Mouse (Mus musculus) T-cell, adult 2 months (primary cell): ENCODE measurements around the gene Cntn2.

ENCODE experiments used
- DNase-seq: peaks from one replicate; pipeline ENCODE4 v3.0.0; 2022; ENCODE audit warnings: low spot score

Cntn2 gene

GRCm38 (mm10) chr1:132557901-132558631 is 15.0 kb upstream of the Cntn2 start:
- no peak for DNase-seq

DNA sequence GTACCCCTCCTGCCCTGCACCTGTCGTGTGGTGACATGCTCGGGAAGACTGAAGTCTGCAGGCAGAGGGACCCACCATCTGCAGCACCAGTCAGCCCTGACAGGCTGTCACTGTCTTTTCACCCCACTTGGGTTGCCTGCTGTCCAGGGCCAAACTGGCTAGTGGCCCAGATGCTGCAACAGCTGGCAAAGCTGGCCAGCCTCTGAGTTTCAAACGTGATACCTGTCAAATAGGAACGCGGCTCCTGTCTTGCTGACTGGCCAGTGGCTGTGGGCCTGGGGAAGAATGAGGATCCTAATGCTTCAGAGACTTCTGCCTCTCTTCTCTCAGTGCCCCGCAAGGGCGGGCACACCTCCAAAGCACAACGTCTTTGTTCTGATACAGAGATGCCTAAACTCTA is 733 bp upstream of the Cntn2 start:
- no peak for DNase-seq

DNA sequence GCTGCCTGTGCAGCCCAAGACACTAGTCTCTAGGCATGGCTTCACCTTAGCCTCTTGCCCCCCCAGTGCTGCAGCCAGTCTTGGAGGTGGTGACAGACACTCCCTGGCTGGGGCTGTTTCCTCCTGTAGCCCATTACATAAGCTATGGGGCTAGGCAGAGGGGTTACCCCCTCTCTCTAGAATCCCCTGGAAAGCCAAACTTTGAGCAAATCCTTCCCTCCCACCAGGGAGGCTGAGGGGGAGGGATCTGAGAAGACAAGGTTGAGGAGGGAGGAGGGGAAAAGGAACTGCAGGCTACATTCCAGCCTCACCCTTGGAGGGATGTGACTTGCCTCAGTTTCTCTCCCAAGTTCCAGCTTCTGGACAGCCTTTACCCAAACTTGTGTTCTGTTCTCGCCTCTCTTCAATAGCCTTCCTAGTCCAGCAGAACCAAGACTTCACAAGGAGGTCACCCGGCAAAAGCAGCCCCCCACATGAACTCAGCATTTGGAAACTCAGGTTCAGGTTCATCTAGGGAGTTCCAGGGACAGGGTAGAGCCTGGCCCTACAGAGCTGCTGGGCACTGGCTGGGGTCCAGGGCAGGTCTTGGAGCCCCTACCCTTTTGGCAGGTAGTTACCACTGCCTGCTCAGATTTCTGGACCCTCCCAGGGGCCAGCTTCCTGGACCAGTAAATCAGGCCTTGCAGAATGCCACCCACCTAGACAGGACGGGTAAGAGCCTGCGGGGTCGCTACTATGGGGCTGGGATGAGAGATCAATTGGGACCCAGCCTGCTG is 1.0 kb downstream of the Cntn2 start:
- DNase-seq = no peak

DNA sequence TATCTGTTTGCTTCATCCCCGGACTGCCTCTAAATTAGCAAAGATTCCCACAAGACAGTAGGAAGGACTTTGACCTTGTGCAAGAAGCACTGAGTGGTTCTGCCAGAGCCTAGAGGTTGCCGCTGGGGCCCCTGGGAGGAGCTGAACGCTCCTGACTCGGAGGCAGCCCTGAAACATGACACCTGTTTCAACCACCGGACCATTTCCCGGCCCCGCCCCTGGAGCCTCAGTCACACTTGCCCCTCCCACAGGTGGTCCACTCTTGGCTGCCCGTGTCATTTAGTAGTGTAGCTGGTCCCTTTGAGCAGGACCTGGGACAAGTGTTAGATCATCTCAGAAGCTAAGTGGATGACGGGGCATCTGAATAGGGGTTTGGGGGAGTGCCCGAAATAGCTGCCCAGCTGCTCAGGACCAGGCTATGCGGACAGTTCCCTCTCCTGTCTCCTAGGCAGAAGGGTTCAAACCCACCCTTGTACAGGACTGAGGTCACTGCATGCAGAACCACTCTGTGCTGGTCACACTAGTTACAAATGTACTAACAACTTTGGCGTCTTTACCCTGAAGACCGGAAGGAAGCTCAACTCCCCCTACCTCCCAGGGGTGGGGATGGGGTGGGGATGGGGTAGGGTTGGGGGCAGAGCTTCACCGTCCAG is 1.8 kb downstream of the Cntn2 start:
- DNase-seq = no peak

DNA sequence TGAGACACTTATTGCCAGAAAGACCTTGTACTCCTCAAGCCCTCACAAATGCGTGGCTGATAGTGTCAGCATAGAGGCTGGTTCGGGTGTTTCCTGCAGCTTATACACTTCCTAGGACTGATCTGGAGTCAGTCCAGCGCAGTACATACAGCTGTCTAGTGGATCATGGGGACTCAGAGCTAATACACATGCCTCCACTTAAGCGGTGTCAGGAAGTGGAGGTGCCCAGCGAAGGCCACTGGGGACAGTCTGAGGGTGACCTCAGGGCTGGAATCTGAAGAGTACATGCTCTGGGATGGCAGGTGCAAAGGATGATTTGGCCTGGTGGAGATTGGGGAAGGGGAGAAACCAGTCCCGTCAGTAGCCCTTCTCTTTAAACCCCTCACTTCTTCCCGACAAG is 2.4 kb downstream of the Cntn2 start:
- DNase-seq = no peak

DNA sequence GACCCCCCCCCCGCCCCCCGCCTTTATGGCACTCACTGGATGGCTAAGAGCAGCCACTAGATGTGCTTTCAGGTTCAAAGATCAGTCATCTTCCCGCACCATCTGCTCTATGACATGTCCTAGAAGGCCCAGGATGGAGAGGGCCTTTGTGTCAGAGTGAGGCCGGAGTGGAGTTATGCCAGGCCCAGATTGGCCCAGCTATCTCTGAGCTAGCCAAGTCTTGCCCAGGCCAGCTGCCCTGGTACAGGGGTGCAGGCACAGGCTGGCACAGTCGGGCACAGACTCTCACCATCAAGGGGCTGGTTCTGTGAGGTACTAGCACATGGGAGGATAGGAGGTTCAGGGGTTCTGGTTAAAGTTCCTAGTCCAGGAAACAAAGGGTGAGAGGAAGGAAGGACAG is 5.3 kb downstream of the Cntn2 start:
- no peak for DNase-seq

DNA sequence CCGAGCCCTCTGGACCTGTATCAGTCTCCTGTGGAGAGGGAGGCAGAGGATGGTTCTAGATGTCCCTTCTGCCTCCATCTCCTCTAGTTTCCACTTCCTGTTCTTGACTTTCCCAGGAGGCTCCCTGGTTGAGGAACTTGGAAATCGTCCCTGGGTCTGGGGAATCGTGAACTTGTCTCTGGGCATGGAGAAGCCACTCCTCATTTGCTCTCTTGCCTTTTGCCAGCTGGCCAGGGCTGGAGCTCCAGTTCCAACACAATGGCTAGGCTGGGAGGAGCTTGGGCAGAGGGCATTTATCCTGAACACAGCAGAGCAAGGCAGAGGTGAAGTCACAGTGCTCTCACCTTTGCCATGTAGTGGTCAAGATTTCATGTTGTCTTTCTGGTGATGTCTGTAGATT is 6.6 kb downstream of the Cntn2 start:
- DNase-seq = no peak

DNA sequence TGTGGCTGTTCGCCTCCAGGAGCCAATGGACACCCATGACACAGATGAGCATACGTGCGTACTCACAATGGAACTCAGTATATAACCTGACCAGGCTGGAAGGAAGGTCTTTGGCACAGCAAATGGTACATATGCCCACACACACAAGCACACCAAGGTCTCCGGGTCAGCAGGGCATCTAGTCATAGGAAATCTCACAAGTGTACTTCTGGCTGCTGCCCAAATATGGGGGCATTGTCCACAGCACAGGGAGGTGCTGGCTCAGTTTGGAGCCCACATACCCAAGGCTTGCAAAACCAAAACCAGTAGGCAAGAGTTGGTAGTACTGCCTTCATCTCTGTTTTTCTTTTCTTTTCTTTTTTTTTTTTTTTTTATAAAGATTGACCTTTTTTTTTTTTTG is 7.5 kb downstream of the Cntn2 start:
- DNase-seq = no peak

- no peak for DNase-seq
Measured at GRCm38 (mm10) chr1:132533840-132534239, 9.2 kb downstream of the Cntn2 start.

DNA sequence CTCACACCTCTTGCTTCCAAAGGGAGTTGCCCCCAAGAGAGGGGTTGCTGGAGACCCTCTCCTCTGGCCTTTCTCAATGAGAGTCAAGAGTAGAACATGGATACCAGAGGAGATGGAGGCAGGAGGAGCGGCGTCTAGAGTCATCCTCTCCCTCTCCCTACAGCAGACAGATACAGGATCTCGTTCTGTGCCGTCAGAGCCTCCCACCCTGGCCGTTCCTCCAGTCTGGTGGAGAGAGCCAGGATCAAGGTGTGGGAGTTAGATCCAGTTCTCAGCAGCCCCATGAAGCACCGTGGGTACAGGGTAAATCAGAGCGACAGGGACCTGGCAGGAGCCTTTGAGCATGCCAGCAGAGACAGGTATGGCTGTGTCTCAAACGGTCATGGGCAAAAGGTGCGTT is 10.5 kb downstream of the Cntn2 start:
- no peak for DNase-seq

DNA sequence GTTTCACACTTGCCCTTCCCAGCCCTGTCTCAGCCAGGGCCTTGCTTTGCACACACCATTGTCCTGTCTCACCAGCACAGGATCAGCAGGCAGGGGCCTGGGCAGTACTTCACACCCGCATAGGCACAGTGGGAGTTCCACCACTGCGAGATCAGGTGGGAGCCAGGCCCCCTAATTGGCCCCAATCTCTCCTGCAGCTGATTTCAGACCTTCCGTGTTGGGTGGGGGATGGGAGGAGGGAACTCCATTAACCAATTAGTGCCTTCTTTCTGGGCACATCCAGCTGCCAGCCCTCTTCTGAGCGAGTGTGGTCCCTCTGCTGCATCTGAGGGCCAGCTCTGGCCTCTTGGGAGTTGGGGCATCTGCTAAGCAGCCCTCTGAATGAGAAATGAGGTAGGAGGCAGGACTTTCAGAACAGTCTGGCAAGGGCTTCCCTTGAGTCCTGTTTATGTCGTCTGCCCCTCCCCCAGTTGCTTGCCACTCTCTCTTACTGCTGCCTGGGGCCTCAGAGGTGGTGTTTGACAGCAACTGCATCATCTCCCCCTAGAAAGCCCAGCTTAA is 12.3 kb downstream of the Cntn2 start:
- DNase-seq = no peak

- no peak for DNase-seq
Measured at GRCm38 (mm10) chr1:132528647-132529334, 14.3 kb downstream of the Cntn2 start.

DNA sequence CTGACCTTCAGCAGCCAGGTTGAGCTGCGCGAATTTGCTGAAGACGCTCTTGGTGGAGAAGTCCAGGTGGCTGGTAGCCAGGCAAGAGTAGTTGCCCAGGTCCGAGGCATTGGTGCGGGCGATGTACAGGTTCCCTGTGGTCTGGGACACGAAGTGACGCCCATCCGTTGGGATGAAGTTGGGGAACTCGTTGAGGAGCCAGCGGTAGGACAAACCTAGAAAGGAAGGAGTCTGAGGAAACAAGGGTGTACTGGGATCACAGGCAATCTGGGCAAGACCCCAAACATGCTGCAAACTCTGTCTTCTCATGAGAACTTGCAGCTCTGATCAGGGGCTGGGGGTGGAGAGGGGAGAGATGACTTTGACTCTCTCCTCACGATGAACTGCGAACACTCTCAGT is 15.0 kb downstream of the Cntn2 start:
- no peak for DNase-seq

DNA sequence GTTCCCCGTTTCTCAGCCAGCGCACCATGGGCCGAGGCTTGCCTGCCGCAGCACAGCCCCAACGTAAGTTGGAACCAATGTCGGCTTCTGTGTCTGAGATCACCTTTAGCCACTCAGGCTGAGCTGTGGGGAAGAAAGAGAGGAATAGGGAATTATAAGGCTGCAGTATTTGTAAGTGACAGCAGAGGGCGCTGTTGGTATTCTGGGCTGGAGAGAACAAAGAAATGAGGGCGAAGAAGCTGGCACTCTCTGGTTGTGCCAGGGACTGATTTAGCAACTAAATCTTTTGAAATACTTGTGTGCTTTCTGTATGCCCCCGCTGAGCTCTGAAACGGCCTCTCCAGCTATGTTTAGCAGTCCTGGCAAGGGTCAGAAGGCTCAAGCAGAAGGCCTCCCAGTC is 17.2 kb downstream of the Cntn2 start:
- DNase-seq = no peak

DNA sequence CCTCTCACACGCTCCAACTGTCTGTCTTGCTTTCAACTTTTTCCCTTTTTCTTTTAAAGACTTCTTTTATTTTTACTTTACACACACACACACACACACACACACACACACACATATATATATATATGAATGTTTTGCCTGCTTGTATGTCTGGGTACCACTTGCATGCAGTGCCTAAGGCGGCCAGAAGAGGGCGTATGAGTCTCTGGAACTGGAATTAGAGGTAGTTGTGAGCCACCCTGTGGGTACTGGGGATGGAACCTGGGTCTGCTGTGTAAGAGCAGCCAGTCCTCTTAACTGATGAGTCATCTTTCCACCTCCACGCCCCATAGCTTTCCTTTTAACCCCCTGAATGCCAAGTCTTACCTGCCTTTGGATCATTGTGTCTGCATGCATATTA is 19.1 kb downstream of the Cntn2 start:
- DNase-seq = peak; percentile 26

DNA sequence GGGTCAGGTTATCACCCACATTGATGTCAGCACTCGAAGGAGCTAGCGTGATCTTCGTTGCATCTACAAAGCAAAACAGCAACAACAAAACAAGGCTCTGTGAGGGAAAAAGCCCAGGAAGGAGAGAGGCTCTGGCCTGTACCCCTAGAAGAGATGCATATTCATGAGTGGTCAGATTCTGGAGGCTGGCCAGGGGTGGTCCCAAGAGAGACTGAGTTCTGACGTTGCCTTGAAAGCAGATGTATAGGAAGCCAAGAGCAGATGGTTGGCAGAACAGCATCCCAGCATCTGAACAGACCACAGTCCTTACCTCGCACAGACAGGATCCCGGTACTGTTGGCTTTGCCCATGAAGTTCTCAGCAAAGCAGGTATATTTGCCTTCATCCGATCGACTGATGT is 20.0 kb downstream of the Cntn2 start:
- DNase-seq = no peak

DNA sequence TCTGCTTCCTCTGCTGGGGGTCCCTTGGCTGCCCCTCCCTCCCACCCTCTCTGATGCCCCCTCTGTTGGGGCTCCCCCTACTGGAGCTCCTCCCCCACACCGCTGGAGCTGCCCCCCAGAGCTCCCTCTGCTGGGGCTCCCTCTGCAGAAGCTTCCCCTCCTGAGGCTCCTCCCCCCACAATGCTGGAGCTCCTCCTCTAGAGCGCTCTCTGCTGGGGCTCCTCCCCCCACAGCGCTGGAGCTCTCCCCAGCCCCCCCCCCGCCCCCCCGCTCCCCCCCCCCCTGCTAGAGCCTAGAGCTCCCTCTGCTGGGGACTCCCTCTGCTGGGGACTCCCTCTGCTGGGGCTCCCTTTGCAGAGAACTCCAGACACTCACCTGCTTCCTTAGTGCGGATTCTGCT is 22.3 kb downstream of the Cntn2 start:
- peak; percentile 34 for DNase-seq

GRCm38 (mm10) chr1:132519734-132520133 is 23.3 kb downstream of the Cntn2 start:
- DNase-seq = no peak

DNA sequence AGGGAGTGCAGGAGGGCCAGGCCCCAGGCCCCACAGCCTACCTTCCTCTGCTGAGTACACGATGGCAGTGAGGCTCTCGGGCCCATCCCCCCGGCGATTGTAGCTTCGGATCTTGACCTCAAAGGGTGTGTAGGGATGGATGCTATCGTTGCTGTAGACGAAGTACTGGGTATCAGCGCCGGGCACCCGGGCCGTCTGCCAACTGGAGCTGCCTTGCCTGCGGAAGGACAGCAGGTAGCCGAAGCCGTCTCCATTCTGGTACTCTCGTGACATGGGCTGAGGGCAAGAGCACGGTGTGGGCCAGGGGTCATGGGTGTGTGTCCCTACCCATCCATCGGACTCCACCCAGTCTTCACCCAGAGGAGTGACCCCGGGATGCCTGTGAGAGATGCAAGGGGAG is 24.4 kb downstream of the Cntn2 start:
- DNase-seq = no peak

GRCm38 (mm10) chr1:132516776-132517175 is 26.3 kb downstream of the Cntn2 start:
- DNase-seq = no peak

GRCm38 (mm10) chr1:132515339-132515738 is 27.7 kb downstream of the Cntn2 start:
- no peak for DNase-seq

GRCm38 (mm10) chr1:132512106-132512505 is 30.9 kb downstream of the Cntn2 start:
- no peak for DNase-seq
